Mouse (Mus musculus): ENCODE data around the gene Pnma1. TPM values are rescaled to one million over a fixed set of nuclear protein-coding genes. Genes with fewer than 3 reads are reported as not detected.

Gene Pnma1
- total and polyA plus RNA-seq, 3 experiments = 0.31 to 0.46 TPM; not detected in 1

DNA sequence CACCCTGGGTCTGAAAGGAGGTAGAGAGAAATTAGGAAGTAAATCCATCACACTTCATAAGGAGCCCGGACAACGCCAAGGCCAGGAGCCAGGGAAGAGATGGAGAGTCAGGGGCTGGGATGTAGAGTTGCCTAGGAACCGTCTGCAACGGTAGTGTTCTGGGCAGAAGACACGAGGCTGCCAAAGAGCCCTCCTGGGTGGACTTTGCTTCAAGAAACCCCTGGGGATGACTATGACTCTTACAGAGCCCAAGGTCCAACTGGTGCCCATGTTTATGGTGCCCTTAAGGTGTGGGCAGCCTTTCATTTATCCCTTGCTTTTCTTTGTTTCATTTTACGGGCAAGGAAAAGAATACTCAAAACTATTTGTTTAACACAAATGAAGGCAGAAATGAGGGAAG lies 33.7 kb upstream of the Pnma1 start:
- no peak overlapping the region for H3K9ac ChIP-seq (ENCODE audit: control insufficient read depth, low read depth, low read length, poor library complexity, severe bottlenecking)
- no peaks in the 10 kb centered on the region for H3K9me3 ChIP-seq (replicated peaks; ENCODE audit: insufficient read depth, low read length)
- H3K36me3 ChIP-seq (ENCODE audit: control insufficient read depth in 1 of 2, insufficient read depth in 2 of 2, low read length in 2 of 2) = peaks cover 9 to 57% of the 10 kb centered on the region in 2 experiments; a peak in 3 of 4 replicates
- no peak overlapping the region for H3K4me3 ChIP-seq (ENCODE audit: control insufficient read depth in 1 of 2, insufficient read depth in 1 of 2, low read depth in 2 of 2, low read length in 2 of 2)
- no peak for DNase-seq (ENCODE audit: low read depth, low spot score)
- TF ChIP-seq MAX (IDR thresholded peaks at IDR 0.05; ENCODE audit: low read length) = no peak
- no peak for TF ChIP-seq CTCF (IDR thresholded peaks at IDR 0.05 in 2 of 3, conservative IDR thresholded peaks at IDR 0.05 in 1 of 3; ENCODE audit: control insufficient read depth in 1 of 3, insufficient read depth in 1 of 3, low read depth in 2 of 3, low read length in 3 of 3, poor library complexity in 1 of 3, severe bottlenecking in 1 of 3)
- TF ChIP-seq USF2 (IDR thresholded peaks at IDR 0.05; ENCODE audit: borderline replicate concordance in 1 of 2, insufficient read depth in 1 of 2, low read depth in 1 of 2, low read length in 2 of 2) = no peak
- TF ChIP-seq JUND (IDR thresholded peaks at IDR 0.05; ENCODE audit: low read depth, low read length) = no peak
- no peak for TF ChIP-seq GABPA (IDR thresholded peaks at IDR 0.05; ENCODE audit: low read depth, low read length)
- no peak for TF ChIP-seq TCF12 (IDR thresholded peaks at IDR 0.05; ENCODE audit: low read depth, low read length)
- no peak for TF ChIP-seq POLR2A (IDR thresholded peaks at IDR 0.05; ENCODE audit: control insufficient read depth in 1 of 2, insufficient read depth in 1 of 2, low read depth in 1 of 2, low read length in 2 of 2, poor library complexity in 1 of 2)
- TF ChIP-seq MYB (IDR thresholded peaks at IDR 0.05; ENCODE audit: low read depth, low read length) = no peak
- no peak for TF ChIP-seq HCFC1 (IDR thresholded peaks at IDR 0.05; ENCODE audit: low read depth, low read length)
- no peak for TF ChIP-seq CHD2 (IDR thresholded peaks at IDR 0.05; ENCODE audit: low read length)
- TF ChIP-seq SMC3 (IDR thresholded peaks at IDR 0.05; ENCODE audit: low read depth, low read length) = no peak
- no peak for TF ChIP-seq NELFE (IDR thresholded peaks at IDR 0.05; ENCODE audit: low read depth, low read length)
- no peak for TF ChIP-seq MXI1 (IDR thresholded peaks at IDR 0.05; ENCODE audit: low read depth, low read length)
- no peak for TF ChIP-seq USF1 (IDR thresholded peaks at IDR 0.05; ENCODE audit: low read depth, low read length)
- TF ChIP-seq POLR2AphosphoS5 (IDR thresholded peaks at IDR 0.05; ENCODE audit: borderline replicate concordance, low read depth, low read length) = no peak
- TF ChIP-seq RCOR1 (IDR thresholded peaks at IDR 0.05; ENCODE audit: low read depth, low read length) = no peak
- no peak for TF ChIP-seq RAD21 (IDR thresholded peaks at IDR 0.05; ENCODE audit: low read depth, low read length)
- H3K27me3 ChIP-seq (ENCODE audit: control insufficient read depth in 1 of 2, insufficient read depth in 2 of 2, low read length in 2 of 2) = no peaks in the 10 kb centered on the region
- peaks cover 39 to 54% of the 10 kb centered on the region in 2 experiments for H3K4me1 ChIP-seq (ENCODE audit: control insufficient read depth in 1 of 2, insufficient read depth in 2 of 2, low read length in 2 of 2)
- H3K27ac ChIP-seq (ENCODE audit: control insufficient read depth, low read depth, low read length) = no peak overlapping the region
- peaks cover 91% of the 10 kb centered on the region for H3K79me2 ChIP-seq (ENCODE audit: control insufficient read depth, insufficient read depth, low read length, poor library complexity)

DNA sequence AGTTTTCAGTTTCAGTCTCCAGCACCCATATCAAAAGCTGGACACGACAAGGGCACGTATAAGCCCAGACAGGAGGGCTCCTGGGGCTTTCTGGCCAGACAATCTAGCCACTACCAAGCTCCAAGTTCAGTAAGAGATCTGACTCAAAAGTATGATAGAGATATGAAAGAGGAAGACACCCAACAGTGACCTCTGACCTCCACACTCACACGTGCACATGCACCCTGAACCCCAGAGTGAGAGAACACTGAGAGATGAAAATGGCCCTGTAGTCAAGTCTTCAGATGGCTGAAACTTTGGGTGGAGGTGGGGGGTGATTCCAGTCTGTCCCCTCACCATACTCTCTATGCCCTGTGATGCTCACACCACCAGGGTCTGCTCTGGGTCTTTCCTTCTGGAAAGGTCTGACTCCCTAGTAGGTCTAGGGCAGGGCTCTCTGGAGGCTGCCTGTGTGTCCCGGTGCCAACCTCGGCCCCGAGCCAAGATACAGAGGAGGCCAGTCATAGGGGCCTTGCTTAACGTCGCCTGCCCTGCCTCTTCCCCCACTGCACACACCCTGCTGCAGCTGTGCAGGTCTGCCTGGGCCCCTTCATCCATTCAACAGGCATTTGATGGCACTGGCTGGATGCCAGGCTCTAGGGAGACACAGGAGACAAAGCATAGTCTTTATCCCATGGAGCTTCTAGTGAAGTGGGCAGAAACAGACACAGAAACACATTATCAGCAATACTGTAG lies 32.6 kb upstream of the Pnma1 start:
- Histone ChIP-seq H3K9ac (ENCODE audit: control insufficient read depth, low read depth, low read length, poor library complexity, severe bottlenecking) (no peak overlapping the region), H3K79me2 (ENCODE audit: control insufficient read depth, insufficient read depth, low read length, poor library complexity) (peaks cover 81% of the 10 kb centered on the region), H3K27ac (ENCODE audit: control insufficient read depth, low read depth, low read length) (peak overlapping the region; percentile 8; the same call in 1 of the 2 replicates), H3K4me3 (ENCODE audit: control insufficient read depth in 1 of 2, insufficient read depth in 1 of 2, low read depth in 2 of 2, low read length in 2 of 2) (no peak overlapping the region), H3K27me3 (ENCODE audit: control insufficient read depth in 1 of 2, insufficient read depth in 2 of 2, low read length in 2 of 2) (no peaks in the 10 kb centered on the region), H3K4me1 (ENCODE audit: control insufficient read depth in 1 of 2, insufficient read depth in 2 of 2, low read length in 2 of 2) (peaks cover 42 to 59% of the 10 kb centered on the region in 2 experiments), H3K36me3 (ENCODE audit: control insufficient read depth in 1 of 2, insufficient read depth in 2 of 2, low read length in 2 of 2) (peaks cover 5 to 62% of the 10 kb centered on the region in 2 experiments; a peak in 3 of 4 replicates), H3K9me3 (replicated peaks; ENCODE audit: insufficient read depth, low read length) (no peaks in the 10 kb centered on the region)
- DNase-seq (ENCODE audit: low read depth, low spot score) = peak; percentile 60
- TF ChIP-seq NRF1 (IDR thresholded peaks at IDR 0.05; ENCODE audit: insufficient read depth, low read depth, low read length, poor library complexity, severe bottlenecking) (0 out of 2 replicates have a peak, but pooled peaks have one; percentile 6), MAFK (IDR thresholded peaks at IDR 0.05; ENCODE audit: borderline replicate concordance, low read depth, low read length) (no peak), BHLHE40 (IDR thresholded peaks at IDR 0.05; ENCODE audit: borderline replicate concordance, low read depth, low read length) (peak; percentile 68; the same call in 1 of the 2 replicates), MEF2A (IDR thresholded peaks at IDR 0.05; ENCODE audit: extremely low read depth, insufficient replicate concordance, low read depth, low read length, poor library complexity, severe bottlenecking) (no peak), EP300 (IDR thresholded peaks at IDR 0.05; ENCODE audit: low read depth in 1 of 2, low read length in 2 of 2) (peak; percentile 4 to 42; a peak in 3 of 4 replicates), TBP (IDR thresholded peaks at IDR 0.05; ENCODE audit: low read depth, low read length) (0 out of 2 replicates have a peak, but pooled peaks have one; percentile 25), ZKSCAN1 (IDR thresholded peaks at IDR 0.05; ENCODE audit: low read depth, low read length) (no peak), USF1 (IDR thresholded peaks at IDR 0.05; ENCODE audit: low read depth, low read length) (no peak), TCF12 (IDR thresholded peaks at IDR 0.05; ENCODE audit: low read depth, low read length) (no peak), ETS1 (IDR thresholded peaks at IDR 0.05; ENCODE audit: low read depth, low read length) (peak; percentile 42; the same call in 1 of the 2 replicates), USF2 (IDR thresholded peaks at IDR 0.05; ENCODE audit: borderline replicate concordance in 1 of 2, insufficient read depth in 1 of 2, low read depth in 1 of 2, low read length in 2 of 2) (no peak), POLR2A (IDR thresholded peaks at IDR 0.05; ENCODE audit: control insufficient read depth in 1 of 2, insufficient read depth in 1 of 2, low read depth in 1 of 2, low read length in 2 of 2, poor library complexity in 1 of 2) (no peak), RAD21 (IDR thresholded peaks at IDR 0.05; ENCODE audit: low read depth, low read length) (no peak), MAX (IDR thresholded peaks at IDR 0.05; ENCODE audit: low read length) (no peak; the same call in 1 of the 2 replicates), MXI1 (IDR thresholded peaks at IDR 0.05; ENCODE audit: low read depth, low read length) (peak; percentile 64; the same call in 1 of the 2 replicates), SIN3A (IDR thresholded peaks at IDR 0.05; ENCODE audit: low read length) (0 out of 2 replicates have a peak, but pooled peaks have one; percentile 37), KAT2A (conservative IDR thresholded peaks at IDR 0.05; ENCODE audit: low read depth, low read length) (no peak), MYC (IDR thresholded peaks at IDR 0.05; ENCODE audit: low read depth, low read length) (0 out of 2 replicates have a peak, but pooled peaks have one; percentile 40)

Measured in MEL (cell line).